In the genomic region with DNA sequence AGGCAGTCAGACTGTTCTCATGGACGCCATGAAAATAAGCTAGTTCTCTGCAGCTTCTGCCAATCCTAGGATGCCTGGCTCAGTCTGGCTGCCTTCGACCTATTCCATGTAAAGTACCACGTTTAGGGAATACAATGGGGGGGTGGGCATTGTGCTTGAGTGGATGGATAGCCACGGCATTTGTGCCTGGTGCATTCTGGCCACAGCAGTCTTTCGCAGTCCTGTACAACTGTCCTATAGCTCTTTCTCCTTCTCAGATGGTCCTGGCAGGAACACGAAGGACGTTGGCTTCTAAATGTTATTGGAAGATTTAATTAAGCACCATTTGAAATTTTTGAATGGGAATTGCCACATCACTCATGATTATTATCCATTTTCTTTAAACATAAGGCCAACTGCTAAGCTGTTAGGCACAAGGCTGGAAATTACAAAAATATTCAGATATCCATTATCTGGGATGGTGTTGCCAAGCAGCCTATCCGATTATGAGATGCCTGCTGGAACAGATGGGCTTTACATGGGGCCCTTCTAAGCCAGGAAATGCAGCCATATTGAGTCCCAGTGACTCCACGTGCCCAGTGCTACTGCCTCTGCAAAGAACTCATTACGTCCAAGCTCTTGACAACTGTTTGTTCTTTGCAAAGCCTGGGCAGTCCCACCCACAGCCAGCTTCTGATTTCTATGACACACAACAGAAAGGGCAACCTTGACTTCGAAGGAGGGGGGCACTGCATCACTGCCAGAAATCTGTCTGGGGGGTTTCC, we compare ENCODE assay signal across 17 mouse cellular contexts.
A peak's percentile ranks its signal among the peaks of the same experiment; 100 is the strongest.
DNase-seq lines count a peak whose midpoint lies in the region; ATAC-seq and TF ChIP-seq lines count a peak whose summit lies in the region.
"Had no signal": no experiment of that assay in that cellular context is flagged by ENCODE, and none has a peak within 500 bp of the region (broad histone marks: within the 10 kb centered on the region; RNA-seq: fewer than 3 reads in every experiment).

No protein-coding gene starts in this region.

- no peak for DNase-seq in heart, postnatal 10 days
- DNase-seq in left cerebral cortex, postnatal 4 days = peak; percentile 58
- DNase-seq in left cerebral cortex, adult 18-20 months (ENCODE audit: low spot score in 2 of 2) = no peak
- peak; percentile 74 for DNase-seq in midbrain, postnatal 0 days (ENCODE audit: low spot score)
- DNase-seq in lung, postnatal 0 days (ENCODE audit: low spot score) = no peak
- DNase-seq: gastrocnemius, postnatal 25 days; lung, postnatal 14 days; thymus, postnatal 25 days had no signal

- H3K36me3 ChIP-seq in heart, embryonic 11.5 days (ENCODE audit: control insufficient read depth, insufficient read depth, low read length) = no peaks in the 10 kb centered on the region
- H3K36me3 ChIP-seq in hindbrain, embryonic 15.5 days = no peaks in the 10 kb centered on the region
- H3K36me3 ChIP-seq in midbrain, postnatal 0 days (ENCODE audit: insufficient read depth, low read length) = no peaks in the 10 kb centered on the region
- H3K36me3 ChIP-seq in lung, postnatal 0 days (ENCODE audit: insufficient read depth, low read length) = no peaks in the 10 kb centered on the region
- H3K36me3 ChIP-seq: embryonic facial prominence, embryonic 10.5 days; G1E; intestine, embryonic 15.5 days; limb, embryonic 12.5 days had no signal

- H3K9ac ChIP-seq in heart, embryonic 11.5 days (ENCODE audit: low read depth, low read length) = no peak overlapping the region
- H3K9ac ChIP-seq in hindbrain, embryonic 15.5 days = no peak overlapping the region
- H3K9ac ChIP-seq in midbrain, postnatal 0 days (replicated peaks; ENCODE audit: low read length, poor library complexity, severe bottlenecking) = no peak overlapping the region
- H3K9ac ChIP-seq in lung, postnatal 0 days (replicated peaks; ENCODE audit: low read depth) = no peak overlapping the region
- H3K9ac ChIP-seq: intestine, embryonic 15.5 days; limb, embryonic 12.5 days; liver, embryonic 14.5 days had no signal

- no peak overlapping the region for H3K4me3 ChIP-seq in heart, embryonic 11.5 days (ENCODE audit: low read depth, low read length)
- no peak overlapping the region for H3K4me3 ChIP-seq in hindbrain, embryonic 15.5 days
- no peak overlapping the region for H3K4me3 ChIP-seq in midbrain, postnatal 0 days (ENCODE audit: low read depth, low read length)
- no peak overlapping the region for H3K4me3 ChIP-seq in lung, postnatal 0 days (ENCODE audit: low read depth, low read length)
- H3K4me3 ChIP-seq: embryonic facial prominence, embryonic 10.5 days; erythroblast, embryonic 14.5 days; intestine, embryonic 15.5 days; limb, embryonic 12.5 days; megakaryocyte, embryonic 14.5 days had no signal

- TF ChIP-seq CTCF in midbrain, postnatal 0 days (IDR thresholded peaks at IDR 0.05) = no peak
- no peak for TF ChIP-seq CTCF in lung, postnatal 0 days (IDR thresholded peaks at IDR 0.05)

- H3K4me2 ChIP-seq in heart, embryonic 11.5 days = no peak overlapping the region
- no peak overlapping the region for H3K4me2 ChIP-seq in hindbrain, embryonic 15.5 days
- no peak overlapping the region for H3K4me2 ChIP-seq in midbrain, postnatal 0 days (ENCODE audit: low read depth, low read length, poor library complexity, severe bottlenecking)
- no peak overlapping the region for H3K4me2 ChIP-seq in lung, postnatal 0 days (replicated peaks; ENCODE audit: low read depth, low read length)
- H3K4me2 ChIP-seq: intestine, embryonic 15.5 days; limb, embryonic 12.5 days had no signal

- intact Hi-C loops in heart, postnatal 10 days (cut with DNase I) = no loop called here
- intact Hi-C loops in left cerebral cortex, postnatal 4 days (cut with DNase I) = no loop called here

- TF ChIP-seq EP300 in lung, postnatal 0 days (IDR thresholded peaks at IDR 0.05) = no peak

- H3K9me3 ChIP-seq in heart, embryonic 11.5 days (replicated peaks; ENCODE audit: control insufficient read depth, low read length) = no peaks in the 10 kb centered on the region
- H3K9me3 ChIP-seq in hindbrain, embryonic 15.5 days = no peaks in the 10 kb centered on the region
- no peaks in the 10 kb centered on the region for H3K9me3 ChIP-seq in midbrain, postnatal 0 days (ENCODE audit: low read length)
- H3K9me3 ChIP-seq in lung, postnatal 0 days (ENCODE audit: low read length) = no peaks in the 10 kb centered on the region
- H3K9me3 ChIP-seq: embryonic facial prominence, embryonic 10.5 days; intestine, embryonic 15.5 days; limb, embryonic 12.5 days had no signal

- H3K4me1 ChIP-seq in heart, embryonic 11.5 days (ENCODE audit: control insufficient read depth, insufficient read depth, low read length) = no peaks in the 10 kb centered on the region
- peaks cover 38% of the 10 kb centered on the region for H3K4me1 ChIP-seq in hindbrain, embryonic 15.5 days (replicated peaks)
- H3K4me1 ChIP-seq in midbrain, postnatal 0 days (ENCODE audit: insufficient read depth, low read length) = no peaks in the 10 kb centered on the region; the same call in 1 of the 2 replicates
- H3K4me1 ChIP-seq in lung, postnatal 0 days (ENCODE audit: insufficient read depth, low read depth, low read length) = no peaks in the 10 kb centered on the region
- H3K4me1 ChIP-seq: intestine, embryonic 15.5 days; limb, embryonic 12.5 days; megakaryocyte, embryonic 14.5 days had no signal

- H3K27ac ChIP-seq in heart, embryonic 11.5 days (ENCODE audit: low read depth, low read length) = peak overlapping the region; percentile 37; the same call in 1 of the 2 replicates
- H3K27ac ChIP-seq in hindbrain, embryonic 15.5 days (replicated peaks) = peak overlapping the region; percentile 43; the same call in 1 of the 2 replicates
- no peak overlapping the region for H3K27ac ChIP-seq in midbrain, postnatal 0 days (ENCODE audit: low read depth, low read length)
- H3K27ac ChIP-seq in lung, postnatal 0 days (ENCODE audit: low read length) = no peak overlapping the region
- H3K27ac ChIP-seq: embryonic facial prominence, embryonic 10.5 days; intestine, embryonic 15.5 days; limb, embryonic 12.5 days; liver, embryonic 14.5 days had no signal

- no peak for ATAC-seq in heart, embryonic 11.5 days (replicated peaks; ENCODE audit: insufficient number of reproducible peaks, low FRiP score, low TSS enrichment)
- peak; percentile 77 for ATAC-seq in hindbrain, embryonic 15.5 days (ENCODE audit: low FRiP score, low read depth)
- no peak for ATAC-seq in midbrain, postnatal 0 days (ENCODE audit: low FRiP score)
- no peak for ATAC-seq in lung, postnatal 0 days
- ATAC-seq: intestine, embryonic 15.5 days had no signal

- WGBS in heart, embryonic 11.5 days (ENCODE audit: insufficient replicate concordance) = 71% methylated on average over 11 of the region's 11 CpGs
- WGBS in hindbrain, embryonic 15.5 days = 47% methylated on average over 11 of the region's 11 CpGs
- 57% methylated on average over 11 of the region's 11 CpGs for WGBS in midbrain, postnatal 0 days
- WGBS in lung, postnatal 0 days = 64% methylated on average over 11 of the region's 11 CpGs

- H3K27me3 ChIP-seq in heart, embryonic 11.5 days (ENCODE audit: control insufficient read depth, insufficient read depth, low read length) = no peaks in the 10 kb centered on the region; the same call in 1 of the 2 replicates
- no peaks in the 10 kb centered on the region for H3K27me3 ChIP-seq in hindbrain, embryonic 15.5 days
- H3K27me3 ChIP-seq in midbrain, postnatal 0 days (ENCODE audit: insufficient read depth, low read length) = no peaks in the 10 kb centered on the region
- no peaks in the 10 kb centered on the region for H3K27me3 ChIP-seq in lung, postnatal 0 days (replicated peaks; ENCODE audit: insufficient read depth, low read length)
- H3K27me3 ChIP-seq: intestine, embryonic 15.5 days; limb, embryonic 12.5 days; megakaryocyte, embryonic 14.5 days had no signal

Comparison
In these comparisons a context has a peak if more than half of its experiments do, and no peak if none do; other contexts are left out.
1. DNase-seq: peak in left cerebral cortex, postnatal 4 days (single experiment) and midbrain, postnatal 0 days (single experiment); none in heart, postnatal 10 days (0 of 2), left cerebral cortex, adult 18-20 months (0 of 2) and lung, postnatal 0 days (single experiment).
2. H3K27ac ChIP-seq: peak in heart, embryonic 11.5 days (single experiment) and hindbrain, embryonic 15.5 days (single experiment); none in midbrain, postnatal 0 days (single experiment) and lung, postnatal 0 days (single experiment).